Mouse (Mus musculus) stomach, postnatal 0 days (tissue): ENCODE results near the gene A630001G21Rik. TPM values are rescaled to one million over a fixed set of nuclear protein-coding genes. Genes with fewer than 3 reads are reported as not detected.

Source experiments
- ATAC-seq: fragments of 200-750 bp; cut with Nextera tagmentation; 2 replicates; pipeline ENCODE4 v1.8.0; 2017; ENCODE audit not compliant: low FRiP score, low TSS enrichment
- DNase-seq: peaks from one replicate; pipeline ENCODE4 v3.0.0-alpha.2; 2016; ENCODE audit warnings: low spot score
- H3K27ac ChIP-seq: fragments of 300-500 bp; sonication (generic); replicated peaks from 2 replicates; pipeline ENCODE4 v1.5.1; 2014; ENCODE audit warnings: mild to moderate bottlenecking, control low read depth
- H3K27me3 ChIP-seq: fragments of 300-500 bp; sonication (generic); 2 replicates; pipeline ENCODE4 v1.6.1; 2014; ENCODE audit warnings: low read length; ENCODE audit not compliant: control insufficient read depth, insufficient read depth
- H3K36me3 ChIP-seq: fragments of 300-500 bp; sonication (generic); 2 replicates; pipeline ENCODE4 v1.6.1; 2014; ENCODE audit warnings: low read length, mixed read lengths; ENCODE audit not compliant: control insufficient read depth, insufficient read depth
- H3K4me1 ChIP-seq: fragments of 300-500 bp; sonication (generic); replicated peaks from 2 replicates; pipeline ENCODE4 v1.6.1; 2014; ENCODE audit warnings: antibody characterized with exemption; ENCODE audit not compliant: control insufficient read depth, insufficient read depth
- H3K4me2 ChIP-seq: fragments of 300-500 bp; sonication (generic); replicated peaks from 2 replicates; pipeline ENCODE4 v1.6.1; 2014; ENCODE audit warnings: low read depth, mild to moderate bottlenecking, control low read depth, moderate library complexity
- H3K4me3 ChIP-seq: fragments of 300-500 bp; sonication (generic); 2 replicates; pipeline ENCODE4 v1.5.1; 2014; ENCODE audit warnings: low read depth, low read length, control low read depth
- H3K9ac ChIP-seq: fragments of 300-500 bp; sonication (generic); 2 replicates; pipeline ENCODE4 v1.6.1; 2014; ENCODE audit warnings: mild to moderate bottlenecking, low read length, control low read depth, mixed read lengths
- H3K9me3 ChIP-seq: fragments of 300-500 bp; sonication (generic); 2 replicates; pipeline ENCODE4 v1.6.1; 2016; ENCODE audit warnings: low read length; ENCODE audit not compliant: control insufficient read depth
- CTCF ChIP-seq: IDR thresholded peaks from 2 replicates; pipeline ENCODE4 v1.5.1; 2016; ENCODE audit warnings: antibody characterized with exemption, low read depth, mild to moderate bottlenecking, moderate library complexity
- EP300 ChIP-seq: optimal IDR thresholded peaks from 2 replicates; pipeline ENCODE3; 2016; ENCODE audit warnings: antibody characterized with exemption
- WGBS: fragments of 180-500 bp; shearing (Covaris S2); extraction: QIAGEN DNeasy Blood & Tissue Kit; methylation state at CpG from one replicate; pipeline ENCODE4 v1.1.7; 2014; 5-methylcytosine and 5-hydroxymethylcytosine counted together
- polyA plus RNA-seq: library from polyadenylated mRNA; unstranded; fragments of >200 nt; fragmentation: Nextera tagmentation; extraction: Ambion mirVana; gene quantifications from 2 replicates; pipeline ENCODE4 v1.2.1, GENCODE M21; 2015

Gene A630001G21Rik
- polyA plus RNA-seq, 1 experiment from 2014 or later = 0.72 TPM

DNA sequence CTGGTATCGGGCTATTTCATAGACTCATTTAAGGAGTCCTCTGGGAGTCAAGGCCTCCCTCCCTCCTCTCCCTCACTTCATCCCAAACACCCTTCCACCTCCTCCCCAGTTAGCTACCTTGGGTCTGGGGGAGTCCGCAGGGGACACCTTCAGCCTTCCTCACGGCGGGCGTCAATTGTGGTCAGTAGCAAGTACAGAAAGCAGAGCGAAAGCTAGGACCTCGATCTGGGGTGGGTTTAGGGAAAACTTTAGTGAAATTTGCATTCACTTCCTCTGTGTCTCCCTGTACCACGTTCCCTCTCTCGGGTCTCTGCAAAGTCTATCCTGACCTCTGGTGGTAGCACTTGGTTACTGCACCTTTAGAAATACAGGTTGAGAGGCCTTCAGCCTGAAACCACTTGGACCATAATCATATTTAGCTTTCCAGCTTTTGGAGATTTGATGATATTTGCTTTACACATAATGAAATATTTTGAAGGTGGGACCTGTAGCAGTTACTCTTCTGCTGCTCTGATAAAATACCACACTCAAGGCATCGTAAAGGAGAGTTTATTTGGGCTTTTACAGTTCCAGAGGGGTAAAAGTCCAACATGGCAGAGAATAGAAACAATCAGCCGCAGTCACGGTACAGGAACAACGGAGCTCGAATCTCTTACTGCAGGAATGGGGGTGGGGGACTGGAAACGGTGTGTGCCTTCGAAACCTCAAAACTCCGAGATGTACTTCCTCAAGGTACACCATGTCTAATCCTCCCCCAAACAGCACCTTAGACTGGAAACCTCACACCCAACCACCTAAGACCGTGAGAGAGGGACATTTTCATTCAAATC is 41.9 kb downstream of the A630001G21Rik start:
- Histone ChIP-seq H3K27me3 (no peaks in the 10 kb centered on the region), H3K9me3 (no peaks in the 10 kb centered on the region), H3K4me3 (peak overlapping the region; percentile 24), H3K36me3 (no peaks in the 10 kb centered on the region), H3K27ac (no peak overlapping the region), H3K4me2 (peak overlapping the region; percentile 45; the same call in 1 of the 2 replicates), H3K4me1 (no peaks in the 10 kb centered on the region), H3K9ac (peak overlapping the region; percentile 51; the same call in 1 of the 2 replicates)
- no peak for ATAC-seq
- peak; percentile 52 for DNase-seq
- WGBS = 36% methylated on average over 18 of the region's 18 CpGs
- TF ChIP-seq CTCF (peak; percentile 97), EP300 (no peak)

DNA sequence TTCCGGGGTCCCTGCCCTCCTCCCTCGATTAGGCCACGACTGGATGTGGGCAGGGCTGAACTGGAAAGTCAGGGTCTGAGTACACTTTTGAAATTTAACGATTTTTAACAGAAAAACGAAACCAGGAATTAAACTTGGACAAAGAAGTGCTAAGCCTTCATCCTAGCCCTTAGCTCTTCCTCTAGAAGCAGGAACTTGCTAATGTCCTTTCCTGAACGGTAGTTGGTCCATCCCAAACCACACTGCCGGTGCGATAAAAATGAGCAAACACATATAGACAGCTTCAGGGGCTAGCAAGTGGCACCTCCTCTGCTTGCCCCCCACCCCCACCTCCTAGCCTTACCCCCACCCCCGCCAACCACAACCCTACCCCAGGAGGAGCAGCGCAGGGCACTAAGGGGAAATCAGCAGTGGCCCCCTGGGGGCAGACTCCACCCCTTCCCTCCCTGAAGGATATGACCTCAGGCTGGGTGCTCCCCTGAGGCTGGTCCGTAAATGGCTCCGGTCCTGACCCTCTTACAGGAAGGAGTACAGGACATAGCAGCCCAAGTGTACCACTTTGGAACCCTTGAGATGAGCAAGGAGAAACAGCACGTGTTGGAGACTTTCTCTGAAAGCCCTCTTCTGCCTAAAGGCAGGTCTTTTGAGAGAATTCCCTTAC is 42.9 kb downstream of the A630001G21Rik start:
- Histone ChIP-seq H3K27ac (no peak overlapping the region), H3K4me1 (no peaks in the 10 kb centered on the region), H3K4me2 (no peak overlapping the region), H3K27me3 (no peaks in the 10 kb centered on the region), H3K36me3 (no peaks in the 10 kb centered on the region), H3K9ac (no peak overlapping the region), H3K9me3 (no peaks in the 10 kb centered on the region), H3K4me3 (no peak overlapping the region)
- ATAC-seq (no peak), DNase-seq (no peak)
- 65% methylated on average over 13 of the region's 13 CpGs for WGBS
- no peak for TF ChIP-seq CTCF
- TF ChIP-seq EP300 = no peak

DNA sequence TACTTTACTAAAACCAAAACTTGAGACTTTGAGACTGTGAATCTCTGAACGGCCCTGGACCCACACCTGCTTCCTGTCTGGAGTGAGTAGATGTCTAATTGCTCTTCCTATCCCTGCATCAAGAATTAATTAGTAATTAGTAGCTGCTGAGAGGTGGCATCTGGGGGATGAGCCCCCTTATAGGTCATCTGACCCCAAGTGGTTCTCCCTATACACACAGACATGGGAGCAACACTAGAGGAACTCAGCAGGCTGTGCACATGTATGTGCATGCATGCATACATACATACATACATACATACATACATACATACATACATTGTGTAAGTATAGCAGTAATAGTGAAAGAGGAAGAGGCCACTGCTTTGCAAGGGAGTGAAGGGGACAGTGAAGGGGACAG is 43.9 kb downstream of the A630001G21Rik start:
- Histone ChIP-seq H3K36me3 (no peaks in the 10 kb centered on the region), H3K4me3 (no peak overlapping the region), H3K27ac (no peak overlapping the region), H3K4me1 (no peaks in the 10 kb centered on the region), H3K9me3 (no peaks in the 10 kb centered on the region), H3K4me2 (no peak overlapping the region), H3K9ac (no peak overlapping the region), H3K27me3 (no peaks in the 10 kb centered on the region)
- 76% methylated on average over 1 of the region's 1 CpGs for WGBS
- no peak for ATAC-seq
- no peak for DNase-seq
- TF ChIP-seq CTCF = no peak
- no peak for TF ChIP-seq EP300

DNA sequence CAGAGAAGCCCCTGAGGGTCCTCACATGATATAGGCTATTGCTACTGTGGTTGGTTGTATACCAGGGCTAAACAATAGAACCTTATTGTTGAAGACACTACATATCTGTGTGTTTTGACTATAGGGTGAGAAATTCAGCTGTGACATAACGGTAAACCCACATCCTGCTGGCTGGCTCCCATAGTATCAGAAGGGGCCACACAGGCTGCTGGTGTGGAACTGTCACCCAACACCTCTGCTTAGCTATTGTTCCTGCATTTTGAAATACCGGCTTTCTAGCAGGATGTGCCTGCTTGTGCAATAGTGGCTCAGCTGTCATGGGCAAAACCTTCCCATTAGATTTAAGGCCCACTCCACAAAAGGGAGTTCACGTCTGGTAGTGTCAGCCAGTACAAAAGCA is 45.9 kb downstream of the A630001G21Rik start:
- TF ChIP-seq CTCF = no peak
- no peak for TF ChIP-seq EP300
- Histone ChIP-seq H3K4me2 (no peak overlapping the region), H3K9me3 (no peaks in the 10 kb centered on the region), H3K9ac (no peak overlapping the region), H3K4me3 (no peak overlapping the region), H3K36me3 (no peaks in the 10 kb centered on the region), H3K27ac (no peak overlapping the region), H3K27me3 (no peaks in the 10 kb centered on the region), H3K4me1 (no peaks in the 10 kb centered on the region)
- ATAC-seq = no peak
- no peak for DNase-seq
- WGBS = 70% methylated on average over 3 of the region's 3 CpGs

DNA sequence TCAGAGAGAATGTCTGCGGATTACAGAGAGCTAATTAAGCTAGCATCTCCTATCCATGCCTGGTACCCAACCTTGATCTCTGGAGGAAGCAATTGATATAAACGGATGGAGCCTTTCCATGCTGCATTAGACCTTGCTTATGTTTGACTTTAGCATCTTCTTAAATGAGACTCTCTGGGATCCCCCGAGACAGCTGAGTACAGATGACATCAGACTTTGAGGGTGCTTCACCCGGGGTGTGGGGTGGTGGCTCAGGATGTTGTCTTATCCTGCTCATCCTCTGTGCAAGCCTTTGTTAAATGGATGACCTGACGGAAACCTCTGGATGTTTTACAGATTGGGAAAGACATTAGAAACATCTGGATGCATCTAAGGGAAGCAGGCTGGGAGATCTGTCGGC is 48.0 kb downstream of the A630001G21Rik start:
- 80% methylated on average over 6 of the region's 6 CpGs for WGBS
- Histone ChIP-seq H3K9me3 (no peaks in the 10 kb centered on the region), H3K36me3 (no peaks in the 10 kb centered on the region), H3K27ac (no peak overlapping the region), H3K4me3 (no peak overlapping the region), H3K27me3 (no peaks in the 10 kb centered on the region), H3K4me1 (no peaks in the 10 kb centered on the region), H3K9ac (no peak overlapping the region), H3K4me2 (no peak overlapping the region)
- ATAC-seq = no peak
- TF ChIP-seq EP300 = no peak
- no peak for TF ChIP-seq CTCF
- no peak for DNase-seq
